Mouse (Mus musculus) forebrain, postnatal 0 days (tissue): ENCODE data around the gene Dctn3. TPM values are rescaled to one million over a fixed set of nuclear protein-coding genes. Genes with fewer than 3 reads are reported as not detected.

ENCODE experiments used
- ATAC-seq: fragments of 200-750 bp; cut with Nextera tagmentation; 2 replicates; pipeline ENCODE4 v1.8.0; 2017; ENCODE audit warnings: mild to moderate bottlenecking, moderate library complexity
- DNase-seq: peaks from one replicate; pipeline ENCODE4 v3.0.0-alpha.2; 2015
- H3K27ac ChIP-seq: fragments of 300-500 bp; sonication (generic); 2 replicates; pipeline ENCODE4 v1.5.1; 2014; ENCODE audit warnings: low read depth, mild to moderate bottlenecking, antibody characterized with exemption, low read length, moderate library complexity, mixed read lengths
- H3K27me3 ChIP-seq: fragments of 300-500 bp; sonication (generic); 2 replicates; pipeline ENCODE4 v1.6.1; 2014; ENCODE audit warnings: mild to moderate bottlenecking, low read length, mixed read lengths; ENCODE audit not compliant: insufficient read depth
- H3K36me3 ChIP-seq: fragments of 300-500 bp; sonication (generic); 2 replicates; pipeline ENCODE4 v1.6.1; 2014; ENCODE audit warnings: mild to moderate bottlenecking, moderate library complexity; ENCODE audit not compliant: insufficient read depth
- H3K4me1 ChIP-seq: fragments of 300-500 bp; sonication (generic); 2 replicates; pipeline ENCODE4 v1.6.1; 2014; ENCODE audit warnings: antibody characterized with exemption; ENCODE audit not compliant: insufficient read depth
- H3K4me2 ChIP-seq: fragments of 300-500 bp; sonication (generic); 2 replicates; pipeline ENCODE4 v1.6.1; 2014; ENCODE audit warnings: low read depth, mild to moderate bottlenecking, moderate library complexity
- H3K4me3 ChIP-seq: fragments of 300-500 bp; sonication (generic); 2 replicates; pipeline ENCODE4 v1.5.1; 2014; ENCODE audit warnings: low read depth, low read length, mixed read lengths
- H3K9ac ChIP-seq: fragments of 300-500 bp; sonication (generic); 2 replicates; pipeline ENCODE4 v1.6.1; 2014; ENCODE audit warnings: mild to moderate bottlenecking
- H3K9me3 ChIP-seq: fragments of 300-500 bp; sonication (generic); 2 replicates; pipeline ENCODE4 v1.6.1; 2016; ENCODE audit warnings: low read length
- CTCF ChIP-seq: sonication (generic); IDR thresholded peaks from 2 replicates; pipeline ENCODE4 v1.5.1; 2016; ENCODE audit warnings: antibody characterized with exemption, control low read depth, low read depth
- WGBS: fragments of 180-500 bp; shearing (Covaris S2); extraction: QIAGEN DNeasy Blood & Tissue Kit; methylation state at CpG from one replicate; pipeline ENCODE4 v1.1.7; 2014; 5-methylcytosine and 5-hydroxymethylcytosine counted together
- polyA plus RNA-seq: library from polyadenylated mRNA; unstranded; fragments of >200 nt; fragmentation: Nextera tagmentation; extraction: Ambion mirVana; gene quantifications from 2 replicates; pipeline ENCODE4 v1.2.1, GENCODE M21; 2015
- total RNA-seq: library from RNA; depleted of rRNA; stranded (reverse); fragments of >200 nt; gene quantifications from 2 replicates; pipeline ENCODE4 v1.2.3, GENCODE M21; 2014

Gene Dctn3
- total and polyA plus RNA-seq, 2 experiments from 2014 or later: 184 to 378 TPM

- no peak for ATAC-seq
- H3K4me3 ChIP-seq: no peak overlapping the region
- no peak overlapping the region for H3K27ac ChIP-seq
- no peaks in the 10 kb centered on the region; the same call in 1 of the 2 replicates for H3K36me3 ChIP-seq
- H3K4me2 ChIP-seq: peak overlapping the region; percentile 75
- 93% methylated on average over 13 of the region's 13 CpGs for WGBS
- no peaks in the 10 kb centered on the region for H3K27me3 ChIP-seq
- peaks cover 7% of the 10 kb centered on the region; the same call in 1 of the 2 replicates for H3K4me1 ChIP-seq
- H3K9ac ChIP-seq: no peak overlapping the region
- no peak for DNase-seq
- no peak for TF ChIP-seq CTCF
- no peaks in the 10 kb centered on the region for H3K9me3 ChIP-seq
These were observed 16.3 kb upstream of the Dctn3 start for GRCm38 (mm10) chr4:41739260-41739659.

GRCm38 (mm10) chr4:41738256-41738603 lies 15.3 kb upstream of the Dctn3 start:
- 61% methylated on average over 1 of the region's 1 CpGs for WGBS
- Histone ChIP-seq H3K36me3 (no peaks in the 10 kb centered on the region; the same call in 1 of the 2 replicates), H3K27me3 (no peaks in the 10 kb centered on the region), H3K4me2 (no peak overlapping the region), H3K27ac (no peak overlapping the region), H3K4me1 (peaks cover 7% of the 10 kb centered on the region; the same call in 1 of the 2 replicates), H3K9me3 (no peaks in the 10 kb centered on the region), H3K4me3 (no peak overlapping the region), H3K9ac (no peak overlapping the region)
- ATAC-seq: no peak
- DNase-seq: no peak
- TF ChIP-seq CTCF: no peak

- no peak overlapping the region for H3K4me3 ChIP-seq
- TF ChIP-seq CTCF: peak; percentile 95
- no peaks in the 10 kb centered on the region; the same call in 1 of the 2 replicates for H3K36me3 ChIP-seq
- H3K4me1 ChIP-seq: peaks cover 7% of the 10 kb centered on the region; the same call in 1 of the 2 replicates
- no peak overlapping the region for H3K27ac ChIP-seq
- WGBS: 43% methylated on average over 8 of the region's 8 CpGs
- peaks cover 3% of the 10 kb centered on the region; the same call in 1 of the 2 replicates for H3K27me3 ChIP-seq
- no peak overlapping the region for H3K9ac ChIP-seq
- ATAC-seq (peak; percentile 75), DNase-seq (peak; percentile 88)
- H3K4me2 ChIP-seq: no peak overlapping the region
- H3K9me3 ChIP-seq: no peaks in the 10 kb centered on the region
These were observed 14.8 kb upstream of the Dctn3 start for GRCm38 (mm10) chr4:41737602-41738255.

- no peak for DNase-seq
- Histone ChIP-seq H3K4me3 (peak within 1 kb of the TSS; percentile 36), H3K27me3 (peaks cover 34% of the 10 kb centered on the region), H3K27ac (no peak within 1 kb of the TSS), H3K4me1 (no peaks in the 10 kb centered on the region; the same call in 1 of the 2 replicates), H3K4me2 (peak within 1 kb of the TSS; percentile 69), H3K9ac (peak within 1 kb of the TSS; percentile 43), H3K36me3 (no peaks in the 10 kb centered on the region), H3K9me3 (no peaks in the 10 kb centered on the region)
- no peak; the same call in 1 of the 2 replicates for TF ChIP-seq CTCF
- 2% methylated on average over 49 of the region's 50 CpGs for WGBS
- ATAC-seq: no peak
These were observed 8.2 kb upstream of the Dctn3 start, which contains the start of gene Arid3c for GRCm38 (mm10) chr4:41731052-41731765. TSS of gene Arid3c (minus strand) at chr4:41731142.

- Histone ChIP-seq H3K9ac (no peak overlapping the region), H3K4me2 (no peak overlapping the region), H3K9me3 (no peaks in the 10 kb centered on the region), H3K27ac (no peak overlapping the region), H3K4me3 (no peak overlapping the region), H3K4me1 (peaks cover 5% of the 10 kb centered on the region; the same call in 1 of the 2 replicates), H3K27me3 (peaks cover 45% of the 10 kb centered on the region), H3K36me3 (no peaks in the 10 kb centered on the region)
- DNase-seq (no peak), ATAC-seq (no peak)
- TF ChIP-seq CTCF: no peak
- WGBS: 4% methylated on average over 20 of the region's 20 CpGs
These were observed 4.1 kb upstream of the Dctn3 start for GRCm38 (mm10) chr4:41726826-41727621.

- no peak for ATAC-seq
- no peak overlapping the region for H3K4me2 ChIP-seq
- H3K9me3 ChIP-seq: no peaks in the 10 kb centered on the region
- H3K27me3 ChIP-seq: no peaks in the 10 kb centered on the region
- no peak for TF ChIP-seq CTCF
- no peak overlapping the region for H3K4me3 ChIP-seq
- peaks cover 13% of the 10 kb centered on the region for H3K4me1 ChIP-seq
- H3K27ac ChIP-seq: no peak overlapping the region
- H3K36me3 ChIP-seq: peaks cover 43% of the 10 kb centered on the region
- WGBS: 75% methylated on average over 6 of the region's 6 CpGs
- DNase-seq: no peak
- H3K9ac ChIP-seq: no peak overlapping the region
These were observed 6.1 kb downstream of the Dctn3 start for GRCm38 (mm10) chr4:41716834-41717233.
